Mouse (Mus musculus) heart, adult 10 weeks (tissue): ENCODE results near the gene Adat2. TPM values are rescaled to one million over a fixed set of nuclear protein-coding genes. Genes with fewer than 3 reads are reported as not detected.

Source experiments
- polyA plus RNA-seq: library from polyadenylated mRNA; stranded (reverse); fragments of 350-450 nt; fragmentation: Illumina TruSeq; extraction: RNeasy Lipid Tissue Mini Kit (QIAGEN cat#74804); gene quantifications from one replicate; pipeline ENCODE4 v1.2.3, GENCODE M21; 2014; ENCODE audit warnings: low read depth, low replicate concordance

The Adat2 gene
- 3.1 TPM for polyA plus RNA-seq

GRCm38 (mm10) chr10:13552646-13553497 lies at the start of gene Adat2, which contains the start of gene Pex3:
Gene Adat2, plus strand, starts transcription at chr10:13552894.
Gene Pex3, minus strand, starts transcription at chr10:13553142.

Other genes with a start within 250 kb of the Adat2 start
- gene Phactr2, start 78.5 kb upstream of the Adat2 start, polyA plus RNA-seq, result 41.0 TPM
- 327 TPM for gene Fuca2, start 53.4 kb upstream of the Adat2 start, polyA plus RNA-seq
- 28.1 TPM for gene Pex3, start 248 bp downstream of the Adat2 start, polyA plus RNA-seq